In the genomic region with DNA sequence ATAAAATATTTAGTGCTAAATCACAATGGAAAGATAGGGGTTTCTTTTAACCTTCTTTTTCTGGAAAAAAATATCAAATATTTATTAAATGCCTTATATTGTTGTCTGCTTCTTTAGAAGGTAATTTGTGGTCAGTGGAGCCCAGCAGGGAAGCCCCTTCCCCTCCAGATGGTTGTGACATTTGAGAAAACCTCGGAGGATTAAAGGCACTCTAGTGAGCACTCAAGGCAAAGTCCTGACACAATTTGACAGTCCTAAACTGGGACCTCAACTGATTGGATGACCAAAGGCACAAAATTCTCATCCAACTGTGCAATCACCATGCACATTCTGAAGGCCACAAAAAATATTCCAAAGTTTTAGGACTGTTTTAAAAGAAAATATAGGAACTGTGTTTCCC, we compare ENCODE assay signal across 17 mouse cellular contexts.
DNase-seq lines count a peak whose midpoint lies in the region.
"Had no signal": no experiment of that assay in that cellular context is flagged by ENCODE, and none has a peak within 500 bp of the region (broad histone marks: within the 10 kb centered on the region; RNA-seq: fewer than 3 reads in every experiment).

No protein-coding gene starts in this region.

- DNase-seq in embryo, embryonic 10.5 days (ENCODE audit: low spot score) = peak; percentile 7
- no peak for DNase-seq in embryo, embryonic 9.5 days (ENCODE audit: extremely low spot score)
- DNase-seq in Muller cell, postnatal 12 days (ENCODE audit: inconsistent ontology term) = peak; percentile 29
- DNase-seq in retina, embryonic 14.5 days (ENCODE audit: low spot score) = peak; percentile 64
- no peak for DNase-seq in frontal cortex, adult 2 months (ENCODE audit: extremely low spot score in 1 of 2, low spot score in 1 of 2)
- no peak for DNase-seq in kidney, postnatal 10 days
- DNase-seq: adrenal gland, adult 2 months; adrenal gland, postnatal 10 days; adrenal gland, postnatal 25 days; B cell, adult 2 months; cerebellum, adult 11 months; cerebellum, adult 18-20 months; cerebellum, adult 8-10 months; cerebellum, adult 9-11 months; cerebellum, postnatal 14 days; cerebellum, postnatal 36 days; forebrain, postnatal 0 days had no signal

Comparison
In these comparisons a context has a peak if more than half of its experiments do, and no peak if none do; other contexts are left out.
1. DNase-seq: peak in embryo, embryonic 10.5 days (single experiment), Muller cell, postnatal 12 days (single experiment) and retina, embryonic 14.5 days (single experiment); none in embryo, embryonic 9.5 days (single experiment), frontal cortex, adult 2 months (0 of 2) and kidney, postnatal 10 days (single experiment).